Comparison of ENCODE assay signal across 14 mouse cellular contexts in the genomic region with DNA sequence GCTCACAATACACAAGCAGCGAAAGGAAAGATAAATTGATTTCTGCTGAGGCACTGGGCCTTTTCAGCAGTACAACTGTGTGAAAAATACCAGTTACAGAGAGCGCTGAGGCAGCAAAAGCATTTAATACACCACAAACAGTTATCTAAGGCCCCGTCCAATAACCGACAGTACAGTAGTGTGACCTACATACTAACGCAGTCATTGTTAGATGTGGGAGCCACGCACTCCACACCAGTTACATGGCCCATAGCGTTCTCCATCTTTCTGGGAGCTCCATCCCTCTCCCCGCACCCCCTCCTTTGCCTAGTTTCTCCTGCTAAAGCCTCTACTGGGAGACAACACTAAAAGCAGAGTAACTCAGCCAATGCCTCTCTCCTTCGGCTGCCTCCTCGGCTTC.
DNase-seq lines count a peak whose midpoint lies in the region; ATAC-seq and TF ChIP-seq lines count a peak whose summit lies in the region.
"Had no signal": no experiment of that assay in that cellular context is flagged by ENCODE, and none has a peak within 500 bp of the region (broad histone marks: within the 10 kb centered on the region; RNA-seq: fewer than 3 reads in every experiment).

No protein-coding gene starts in this region.

- no peaks in the 10 kb centered on the region for H3K9me3 ChIP-seq in hindbrain, embryonic 10.5 days
- H3K9me3 ChIP-seq in midbrain, embryonic 12.5 days, result no peaks in the 10 kb centered on the region
- no peaks in the 10 kb centered on the region for H3K9me3 ChIP-seq in liver, postnatal 0 days (ENCODE audit: low read length)
- H3K9me3 ChIP-seq: lung, embryonic 15.5 days had no signal

- H3K4me1 ChIP-seq in hindbrain, embryonic 10.5 days (replicated peaks), result peaks cover 65% of the 10 kb centered on the region
- peaks cover 63% of the 10 kb centered on the region for H3K4me1 ChIP-seq in midbrain, embryonic 12.5 days
- no peaks in the 10 kb centered on the region for H3K4me1 ChIP-seq in liver, postnatal 0 days (ENCODE audit: insufficient read depth)
- H3K4me1 ChIP-seq: lung, embryonic 15.5 days had no signal

- peaks cover 3% of the 10 kb centered on the region; the same call in 1 of the 2 replicates for H3K36me3 ChIP-seq in hindbrain, embryonic 10.5 days
- H3K36me3 ChIP-seq in midbrain, embryonic 12.5 days, result no peaks in the 10 kb centered on the region
- H3K36me3 ChIP-seq in liver, postnatal 0 days (replicated peaks; ENCODE audit: insufficient read depth, low read length), result no peaks in the 10 kb centered on the region
- H3K36me3 ChIP-seq: lung, embryonic 15.5 days had no signal

- WGBS in hindbrain, embryonic 10.5 days, result 65% methylated on average over 10 of the region's 10 CpGs
- WGBS in midbrain, embryonic 12.5 days, result 48% methylated on average over 10 of the region's 10 CpGs
- 82% methylated on average over 10 of the region's 10 CpGs for WGBS in liver, postnatal 0 days (ENCODE audit: insufficient replicate concordance)

- no peak overlapping the region for H3K9ac ChIP-seq in midbrain, embryonic 12.5 days (replicated peaks)
- H3K9ac ChIP-seq in liver, postnatal 0 days (replicated peaks), result no peak overlapping the region
- H3K9ac ChIP-seq: lung, embryonic 15.5 days had no signal

- peak overlapping the region; percentile 33 for H3K4me2 ChIP-seq in midbrain, embryonic 12.5 days (replicated peaks)
- no peak overlapping the region for H3K4me2 ChIP-seq in liver, postnatal 0 days (ENCODE audit: low read depth, low read length)
- H3K4me2 ChIP-seq: lung, embryonic 15.5 days had no signal

- peak overlapping the region; percentile 87 for H3K27ac ChIP-seq in hindbrain, embryonic 10.5 days
- H3K27ac ChIP-seq in midbrain, embryonic 12.5 days (replicated peaks), result peak overlapping the region; percentile 75
- H3K27ac ChIP-seq in liver, postnatal 0 days (ENCODE audit: low read depth), result no peak overlapping the region
- H3K27ac ChIP-seq: kidney, postnatal 0 days; lung, embryonic 15.5 days; stomach, postnatal 0 days had no signal

- TF ChIP-seq CTCF in liver, postnatal 0 days (IDR thresholded peaks at IDR 0.05; ENCODE audit: low read depth), result no peak

- H3K27me3 ChIP-seq in hindbrain, embryonic 10.5 days (ENCODE audit: insufficient read depth, poor library complexity, severe bottlenecking), result no peaks in the 10 kb centered on the region
- no peaks in the 10 kb centered on the region for H3K27me3 ChIP-seq in midbrain, embryonic 12.5 days
- H3K27me3 ChIP-seq in liver, postnatal 0 days (ENCODE audit: insufficient read depth, low read length), result no peaks in the 10 kb centered on the region
- H3K27me3 ChIP-seq: lung, embryonic 15.5 days had no signal

- TF ChIP-seq EP300 in liver, postnatal 0 days (IDR thresholded peaks at IDR 0.05; ENCODE audit: low read depth), result no peak

- 0 out of 2 replicates have a peak, but pooled peaks have one; percentile 20 for ATAC-seq in midbrain, embryonic 12.5 days (ENCODE audit: low FRiP score, low read depth)
- no peak for ATAC-seq in liver, postnatal 0 days
- ATAC-seq in megakaryocyte, adult 5-6 weeks (ENCODE audit: poor library complexity, severe bottlenecking), result no peak

- peak; percentile 77 for DNase-seq in heart, adult 11 months
- DNase-seq in heart, adult 8-10 months (ENCODE audit: low spot score), result no peak
- peak; percentile 13 for DNase-seq in hindbrain, embryonic 10.5 days (ENCODE audit: low spot score)
- peak; percentile 82 for DNase-seq in retina, postnatal 1 day
- no peak for DNase-seq in spleen, adult 12 weeks (ENCODE audit: low spot score)
- no peak for DNase-seq in liver, postnatal 0 days
- DNase-seq: adrenal gland, postnatal 25 days; gastrocnemius, postnatal 10 days; liver had no signal

- H3K4me3 ChIP-seq in hindbrain, embryonic 10.5 days, result no peak overlapping the region
- no peak overlapping the region for H3K4me3 ChIP-seq in midbrain, embryonic 12.5 days
- no peak overlapping the region for H3K4me3 ChIP-seq in liver, postnatal 0 days (ENCODE audit: low read depth, low read length)
- H3K4me3 ChIP-seq: lung, embryonic 15.5 days had no signal

Comparison
In these comparisons a context has a peak if more than half of its experiments do, and no peak if none do; other contexts are left out.
1. DNase-seq: peak in heart, adult 11 months (single experiment), hindbrain, embryonic 10.5 days (single experiment) and retina, postnatal 1 day (single experiment); none in heart, adult 8-10 months (single experiment), spleen, adult 12 weeks (single experiment) and liver, postnatal 0 days (single experiment).